Mouse (Mus musculus) limb, embryonic 11.5 days (tissue): Measurements from ENCODE around the gene Myo15. TPM values are rescaled to one million over a fixed set of nuclear protein-coding genes. Genes with fewer than 3 reads are reported as not detected.
A peak's percentile ranks its signal among the peaks of the same experiment; 100 is the strongest.

Experiments
- ATAC-seq: fragments of 200-750 bp; cut with Nextera tagmentation; 2 replicates; pipeline ENCODE4 v1.8.0; 2017; ENCODE audit warnings: low read depth; ENCODE audit not compliant: insufficient number of reproducible peaks, low FRiP score, low TSS enrichment
- DNase-seq: peaks from one replicate; pipeline ENCODE4 v3.0.0-alpha.2; 2015; ENCODE audit warnings: low spot score
- H3K27ac ChIP-seq: fragments of 300-500 bp; sonication (generic); replicated peaks from 2 replicates; pipeline ENCODE4 v1.5.1; 2014; ENCODE audit warnings: low read depth, mild to moderate bottlenecking, low read length
- H3K27me3 ChIP-seq: fragments of 300-500 bp; sonication (generic); 2 replicates; pipeline ENCODE4 v1.6.1; 2014; ENCODE audit warnings: mild to moderate bottlenecking, low read length, mixed read lengths; ENCODE audit not compliant: control insufficient read depth, insufficient read depth
- H3K36me3 ChIP-seq: fragments of 300-500 bp; sonication (generic); 2 replicates; pipeline ENCODE4 v1.6.1; 2014; ENCODE audit warnings: mild to moderate bottlenecking, low read length, moderate library complexity, mixed read lengths; ENCODE audit not compliant: control insufficient read depth, insufficient read depth
- H3K4me1 ChIP-seq: fragments of 300-500 bp; sonication (generic); 2 replicates; pipeline ENCODE4 v1.6.1; 2014; ENCODE audit warnings: low read length, mixed read lengths; ENCODE audit not compliant: control insufficient read depth, insufficient read depth
- H3K4me2 ChIP-seq: fragments of 300-500 bp; sonication (generic); 2 replicates; pipeline ENCODE4 v1.6.1; 2014; ENCODE audit warnings: low read depth, mild to moderate bottlenecking, moderate library complexity; ENCODE audit not compliant: severe bottlenecking
- H3K4me3 ChIP-seq: fragments of 300-500 bp; sonication (generic); 2 replicates; pipeline ENCODE4 v1.5.1; 2014; ENCODE audit warnings: low read depth, low read length
- H3K9ac ChIP-seq: fragments of 300-500 bp; sonication (generic); 2 replicates; pipeline ENCODE4 v1.6.1; 2014; ENCODE audit warnings: mild to moderate bottlenecking, low read length
- H3K9me3 ChIP-seq: fragments of 300-500 bp; sonication (generic); 2 replicates; pipeline ENCODE4 v1.6.1; 2016; ENCODE audit warnings: low read length; ENCODE audit not compliant: control insufficient read depth
- WGBS: fragments of 180-500 bp; shearing (Covaris S2); extraction: QIAGEN DNeasy Blood & Tissue Kit; methylation state at CpG from one replicate; pipeline ENCODE4 v1.1.7; 2014; 5-methylcytosine and 5-hydroxymethylcytosine counted together
- polyA plus RNA-seq: library from polyadenylated mRNA; unstranded; fragments of >200 nt; fragmentation: Nextera tagmentation; extraction: Ambion mirVana; gene quantifications from 2 replicates; pipeline ENCODE4 v1.2.1, GENCODE M21; 2014

Myo15 gene
- polyA plus RNA-seq, 1 experiment from 2014 or later, result 0.17 TPM

DNA sequence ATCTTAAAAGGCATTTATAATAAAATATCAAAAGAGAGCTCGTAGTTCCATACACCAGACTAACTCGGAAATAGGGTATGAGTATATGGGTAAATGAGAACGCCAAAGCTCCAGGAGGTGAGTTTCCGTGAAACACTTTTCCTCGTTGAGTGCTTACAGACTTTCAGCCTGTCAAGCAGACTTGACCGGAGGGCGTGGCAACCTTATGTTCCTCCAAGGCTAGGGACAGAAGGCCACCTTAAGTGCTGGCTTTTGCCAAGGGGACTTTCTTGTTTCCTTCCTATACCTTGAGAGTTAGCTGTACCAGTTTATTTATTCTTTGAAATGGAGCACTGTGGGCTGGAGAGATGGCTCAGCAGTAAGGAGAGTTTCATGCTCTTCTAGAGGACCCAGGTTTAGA is 29.0 kb upstream of the Myo15 start:
- H3K27ac ChIP-seq, result no peak overlapping the region
- no peak for ATAC-seq
- DNase-seq, result no peak
- no peaks in the 10 kb centered on the region for H3K4me1 ChIP-seq
- H3K4me2 ChIP-seq, result no peak overlapping the region
- H3K36me3 ChIP-seq, result peaks cover 6% of the 10 kb centered on the region
- 25% methylated on average over 7 of the region's 7 CpGs for WGBS
- no peak overlapping the region for H3K9ac ChIP-seq
- no peaks in the 10 kb centered on the region for H3K9me3 ChIP-seq
- H3K4me3 ChIP-seq, result no peak overlapping the region
- no peaks in the 10 kb centered on the region for H3K27me3 ChIP-seq

GRCm38 (mm10) chr11:60442896-60443295 is 26.2 kb upstream of the Myo15 start:
- no peak overlapping the region for H3K4me3 ChIP-seq
- DNase-seq (no peak), ATAC-seq (no peak)
- H3K27me3 ChIP-seq, result no peaks in the 10 kb centered on the region
- no peak overlapping the region for H3K4me2 ChIP-seq
- peaks cover 3% of the 10 kb centered on the region for H3K36me3 ChIP-seq
- 88% methylated on average over 6 of the region's 6 CpGs for WGBS
- no peak overlapping the region for H3K27ac ChIP-seq
- no peak overlapping the region for H3K9ac ChIP-seq
- H3K9me3 ChIP-seq, result no peaks in the 10 kb centered on the region
- H3K4me1 ChIP-seq, result no peaks in the 10 kb centered on the region

DNA sequence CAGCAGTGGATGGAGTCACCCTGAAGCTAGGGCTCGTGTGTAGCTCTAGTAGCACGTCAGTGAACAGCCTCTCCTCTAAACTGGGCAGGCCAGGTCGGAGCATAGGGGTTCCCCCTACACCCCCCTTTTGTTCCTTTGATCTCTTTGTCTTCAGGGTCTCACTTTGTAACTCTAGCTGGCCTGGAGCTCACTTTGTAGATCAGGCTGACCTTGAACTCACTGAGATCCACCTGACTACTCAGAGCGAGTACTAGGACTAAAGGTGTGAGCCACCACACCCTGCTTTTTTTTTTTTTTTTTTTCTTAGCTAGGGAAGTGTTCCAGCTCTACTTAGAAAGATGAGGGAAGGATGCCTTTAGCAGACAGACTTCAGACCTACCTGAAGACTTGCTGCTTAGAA is 25.1 kb upstream of the Myo15 start:
- Histone ChIP-seq H3K4me1 (no peaks in the 10 kb centered on the region), H3K9ac (no peak overlapping the region), H3K27me3 (no peaks in the 10 kb centered on the region), H3K4me2 (no peak overlapping the region), H3K4me3 (no peak overlapping the region), H3K27ac (no peak overlapping the region), H3K36me3 (peaks cover 3% of the 10 kb centered on the region), H3K9me3 (no peaks in the 10 kb centered on the region)
- DNase-seq (no peak), ATAC-seq (no peak)
- 85% methylated on average over 4 of the region's 4 CpGs for WGBS

- peaks cover 4% of the 10 kb centered on the region for H3K4me1 ChIP-seq
- peak; percentile 65; the same call in 1 of the 2 replicates for ATAC-seq
Measured at GRCm38 (mm10) chr11:60454080-60454744, 14.9 kb upstream of the Myo15 start, which contains the start of gene Drg2. Gene Drg2 (plus strand): TSS chr11:60454591.

GRCm38 (mm10) chr11:60454745-60455087 is 14.4 kb upstream of the Myo15 start:
- Histone ChIP-seq H3K27me3 (no peaks in the 10 kb centered on the region), H3K4me3 (peak overlapping the region; percentile 62), H3K9me3 (no peaks in the 10 kb centered on the region), H3K9ac (peak overlapping the region; percentile 63), H3K36me3 (peaks cover 12% of the 10 kb centered on the region), H3K4me2 (peak overlapping the region; percentile 60), H3K4me1 (peaks cover 4% of the 10 kb centered on the region), H3K27ac (no peak overlapping the region)
- ATAC-seq (no peak), DNase-seq (no peak)
- WGBS, result under 1% methylated on average over 17 of the region's 17 CpGs

More at GRCm38 (mm10) chr11:60454080-60454744, 14.9 kb upstream of the Myo15 start, which contains the start of gene Drg2:
- peaks cover 8% of the 10 kb centered on the region for H3K36me3 ChIP-seq
- peak within 1 kb of the TSS; percentile 60 for H3K4me2 ChIP-seq
- H3K27ac ChIP-seq, result no peak within 1 kb of the TSS
- peak within 1 kb of the TSS; percentile 62 for H3K4me3 ChIP-seq
- H3K9me3 ChIP-seq, result no peaks in the 10 kb centered on the region
- peak; percentile 96 for DNase-seq
- 6% methylated on average over 27 of the region's 27 CpGs for WGBS
- H3K27me3 ChIP-seq, result no peaks in the 10 kb centered on the region
- peak within 1 kb of the TSS; percentile 63 for H3K9ac ChIP-seq

- Histone ChIP-seq H3K27ac (no peak overlapping the region), H3K9me3 (no peaks in the 10 kb centered on the region), H3K4me3 (no peak overlapping the region), H3K36me3 (peaks cover 27% of the 10 kb centered on the region), H3K4me1 (peaks cover 4% of the 10 kb centered on the region), H3K4me2 (no peak overlapping the region), H3K9ac (no peak overlapping the region), H3K27me3 (no peaks in the 10 kb centered on the region)
- DNase-seq (no peak), ATAC-seq (no peak)
- 89% methylated on average over 1 of the region's 1 CpGs for WGBS
Measured at GRCm38 (mm10) chr11:60457973-60458372, 11.2 kb upstream of the Myo15 start.

- H3K27me3 ChIP-seq, result no peaks in the 10 kb centered on the region
- H3K27ac ChIP-seq, result no peak overlapping the region
- H3K4me2 ChIP-seq, result no peak overlapping the region
- H3K9ac ChIP-seq, result no peak overlapping the region
- WGBS, result 97% methylated on average over 2 of the region's 2 CpGs
- peaks cover 31% of the 10 kb centered on the region for H3K36me3 ChIP-seq
- DNase-seq (peak; percentile 57), ATAC-seq (no peak)
- no peak overlapping the region for H3K4me3 ChIP-seq
- H3K4me1 ChIP-seq, result no peaks in the 10 kb centered on the region
- H3K9me3 ChIP-seq, result no peaks in the 10 kb centered on the region
Measured at GRCm38 (mm10) chr11:60465943-60466380, 3.2 kb upstream of the Myo15 start.

- Histone ChIP-seq H3K4me3 (no peak overlapping the region), H3K9ac (no peak overlapping the region), H3K27me3 (no peaks in the 10 kb centered on the region), H3K36me3 (peaks cover 18% of the 10 kb centered on the region), H3K9me3 (no peaks in the 10 kb centered on the region), H3K4me2 (no peak overlapping the region), H3K4me1 (peaks cover 3% of the 10 kb centered on the region; the same call in 1 of the 2 replicates), H3K27ac (no peak overlapping the region)
- DNase-seq (no peak), ATAC-seq (no peak)
- WGBS, result 85% methylated on average over 9 of the region's 9 CpGs
Measured at GRCm38 (mm10) chr11:60470743-60471142, 1.6 kb downstream of the Myo15 start.

GRCm38 (mm10) chr11:60474534-60474933 is 5.4 kb downstream of the Myo15 start:
- no peaks in the 10 kb centered on the region for H3K9me3 ChIP-seq
- no peak overlapping the region for H3K4me2 ChIP-seq
- peaks cover 3% of the 10 kb centered on the region for H3K36me3 ChIP-seq
- H3K4me1 ChIP-seq, result peaks cover 4% of the 10 kb centered on the region; the same call in 1 of the 2 replicates
- H3K27ac ChIP-seq, result no peak overlapping the region
- ATAC-seq (no peak), DNase-seq (no peak)
- H3K27me3 ChIP-seq, result no peaks in the 10 kb centered on the region
- H3K4me3 ChIP-seq, result no peak overlapping the region
- no peak overlapping the region for H3K9ac ChIP-seq
- WGBS, result 77% methylated on average over 5 of the region's 5 CpGs
